Mouse (Mus musculus) olfactory bulb, adult 2 months (tissue): Measurements from ENCODE around the gene Dstyk.

Source experiments
- CTCF ChIP-seq: fragments of 200-500 bp; IDR thresholded peaks from 2 replicates; pipeline ENCODE4 v1.5.1; 2012; ENCODE audit warnings: low read depth, mild to moderate bottlenecking, low read length, moderate library complexity; ENCODE audit not compliant: insufficient read depth
- POLR2A ChIP-seq: fragments of 200-500 bp; IDR thresholded peaks from 2 replicates; pipeline ENCODE4 v1.6.1; 2012; ENCODE audit warnings: mild to moderate bottlenecking, low read depth, low read length, moderate library complexity; ENCODE audit not compliant: insufficient read depth

DNA sequence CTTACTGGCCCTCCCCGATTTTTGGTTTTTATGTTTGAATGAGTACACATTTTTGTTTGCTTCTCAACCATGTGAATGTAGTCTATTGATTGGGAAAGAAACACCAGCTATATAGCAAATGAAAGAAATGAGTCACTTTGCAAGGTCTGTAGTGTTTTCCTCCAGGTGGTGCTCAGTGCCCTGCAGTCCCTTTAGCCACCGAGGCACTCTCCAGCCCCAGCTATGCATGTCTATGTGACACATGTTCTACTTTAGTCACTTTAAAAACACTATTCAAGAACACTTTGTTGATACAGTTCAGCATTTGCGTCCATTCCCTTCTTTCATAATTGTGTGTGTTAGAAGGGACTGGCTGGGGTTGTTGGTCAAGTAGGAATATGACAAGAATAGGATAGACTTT lies 65.9 kb downstream of the Dstyk start:
- TF ChIP-seq CTCF (no peak), POLR2A (no peak)
